Mouse (Mus musculus): ENCODE measurements around the gene Rab33b. TPM values are rescaled to one million over a fixed set of nuclear protein-coding genes. Genes with fewer than 3 reads are reported as not detected.

Rab33b gene
- 32.2 TPM for polyA plus RNA-seq (2017; shearing (Covaris generic))

DNA sequence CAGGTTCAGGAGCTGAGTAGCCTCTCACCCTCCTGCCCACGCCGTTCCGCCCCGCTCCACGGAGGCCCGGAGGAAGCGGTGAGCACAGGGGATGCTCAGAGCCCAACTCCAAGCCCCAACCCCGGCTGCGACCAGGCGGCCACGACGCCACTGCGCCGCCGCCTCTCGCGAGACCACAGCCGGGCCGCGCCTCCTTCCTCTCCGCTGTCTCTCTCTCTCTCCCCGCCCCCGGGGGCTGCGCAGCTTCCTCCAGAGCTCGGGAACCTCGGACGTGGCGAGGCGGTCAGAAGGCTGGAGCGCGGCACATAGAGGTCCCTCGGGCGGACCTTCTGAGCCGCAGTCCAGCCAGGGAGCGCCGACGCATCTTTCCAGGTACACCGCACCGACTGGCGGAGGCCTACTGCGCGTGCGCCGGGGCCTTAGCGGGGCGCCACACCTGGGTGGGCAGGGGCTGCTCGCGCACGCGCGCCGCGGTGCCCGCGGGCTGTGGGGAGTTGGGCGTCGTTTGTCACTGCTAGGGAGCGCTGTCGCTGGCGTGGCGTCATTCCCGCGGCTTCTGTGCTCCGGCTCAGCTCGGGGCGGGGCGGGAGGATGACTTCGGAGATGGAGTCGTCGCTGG is at the start of gene Rab33b:
TSS of gene Rab33b (plus strand) at position 180 of the 619 bp plus-strand sequence.

Other genes starting within 250 kb of the Rab33b start
- gene Elf2, start 143.3 kb upstream of the Rab33b start, polyA plus RNA-seq (2017; shearing (Covaris generic)) = 110 TPM
- 1.6 TPM for gene Mgarp, start 87.2 kb upstream of the Rab33b start, polyA plus RNA-seq (2017; shearing (Covaris generic))
- gene Ndufc1, start 74.9 kb upstream of the Rab33b start, polyA plus RNA-seq (2017; shearing (Covaris generic)) = 195 TPM
- 83.8 TPM for gene Naa15, start 68.8 kb upstream of the Rab33b start, polyA plus RNA-seq (2017; shearing (Covaris generic))
- 9.6 TPM for gene Setd7, start 77.0 kb downstream of the Rab33b start, polyA plus RNA-seq (2017; shearing (Covaris generic))
- 190 TPM for gene Mgst2, start 176.4 kb downstream of the Rab33b start, polyA plus RNA-seq (2017; shearing (Covaris generic))

Data from CD4-positive, CD25-positive, alpha-beta regulatory T cell (primary cell).